Mouse (Mus musculus) stomach, embryonic 15.5 days (tissue): ENCODE results near the gene Got1. TPM values are rescaled to one million over a fixed set of nuclear protein-coding genes. Genes with fewer than 3 reads are reported as not detected.

Experiments used
- ATAC-seq: fragments of 200-750 bp; cut with Nextera tagmentation; 2 replicates; pipeline ENCODE4 v1.8.0; 2017; ENCODE audit warnings: low read depth, moderate number of reproducible peaks, moderate TSS enrichment; ENCODE audit not compliant: insufficient read depth, low FRiP score
- H3K27ac ChIP-seq: fragments of 300-500 bp; sonication (generic); 2 replicates; pipeline ENCODE4 v1.5.1; 2015; ENCODE audit warnings: mild to moderate bottlenecking, inconsistent platforms
- H3K27me3 ChIP-seq: fragments of 300-500 bp; sonication (generic); replicated peaks from 2 replicates; pipeline ENCODE4 v1.6.1; 2015; ENCODE audit warnings: inconsistent platforms
- H3K36me3 ChIP-seq: fragments of 300-500 bp; sonication (generic); 2 replicates; pipeline ENCODE4 v1.6.1; 2015; ENCODE audit warnings: inconsistent platforms
- H3K4me1 ChIP-seq: fragments of 300-500 bp; sonication (generic); 2 replicates; pipeline ENCODE4 v1.6.1; 2015; ENCODE audit warnings: inconsistent platforms
- H3K4me2 ChIP-seq: fragments of 300-500 bp; sonication (generic); 2 replicates; pipeline ENCODE4 v1.6.1; 2015; ENCODE audit warnings: mild to moderate bottlenecking, inconsistent platforms
- H3K4me3 ChIP-seq: fragments of 300-500 bp; sonication (generic); replicated peaks from 2 replicates; pipeline ENCODE4 v1.5.1; 2015; ENCODE audit warnings: inconsistent platforms
- H3K9ac ChIP-seq: fragments of 300-500 bp; sonication (generic); 2 replicates; pipeline ENCODE4 v1.6.1; 2015; ENCODE audit warnings: inconsistent platforms
- H3K9me3 ChIP-seq: fragments of 300-500 bp; sonication (generic); 2 replicates; pipeline ENCODE4 v1.6.1; 2016; ENCODE audit warnings: inconsistent platforms
- WGBS: fragments of 180-500 bp; shearing (Covaris S2); methylation state at CpG from one replicate; pipeline ENCODE4 v1.1.7; 2015; 5-methylcytosine and 5-hydroxymethylcytosine counted together
- polyA plus RNA-seq: library from polyadenylated mRNA; unstranded; fragments of >200 nt; fragmentation: Nextera tagmentation; extraction: Ambion mirVana; gene quantifications from 2 replicates; pipeline ENCODE4 v1.2.1, GENCODE M21; 2015

Gene Got1
- polyA plus RNA-seq, 1 experiment from 2014 or later, result 33.7 TPM

DNA sequence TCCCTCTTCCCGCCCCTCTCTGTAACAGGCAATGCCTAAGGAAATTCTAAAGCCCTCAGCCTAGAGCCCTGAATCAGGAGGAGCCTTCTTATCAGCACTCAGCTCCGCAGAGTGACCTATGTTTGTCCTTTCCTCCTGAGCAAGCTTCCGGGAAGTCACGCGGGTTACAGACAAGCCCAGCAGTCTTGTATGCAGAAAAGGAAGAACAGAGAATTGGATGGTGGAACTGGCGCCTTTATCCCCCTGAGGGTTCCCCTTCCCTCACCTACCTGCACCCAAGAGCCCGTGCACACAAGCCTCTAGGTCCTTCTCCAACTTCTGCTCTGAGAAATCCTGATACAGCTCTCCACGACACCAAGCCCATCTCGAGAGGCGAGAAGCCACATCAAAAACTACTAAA lies 4.0 kb downstream of the Got1 start:
- 38% methylated on average over 9 of the region's 10 CpGs for WGBS
- H3K9ac ChIP-seq, result no peak overlapping the region
- H3K4me2 ChIP-seq, result no peak overlapping the region
- ATAC-seq, result no peak
- peaks cover 14% of the 10 kb centered on the region; the same call in 1 of the 2 replicates for H3K4me1 ChIP-seq
- H3K27me3 ChIP-seq, result no peaks in the 10 kb centered on the region
- H3K4me3 ChIP-seq, result no peak overlapping the region
- no peaks in the 10 kb centered on the region for H3K36me3 ChIP-seq
- H3K27ac ChIP-seq, result no peak overlapping the region
- no peaks in the 10 kb centered on the region for H3K9me3 ChIP-seq

DNA sequence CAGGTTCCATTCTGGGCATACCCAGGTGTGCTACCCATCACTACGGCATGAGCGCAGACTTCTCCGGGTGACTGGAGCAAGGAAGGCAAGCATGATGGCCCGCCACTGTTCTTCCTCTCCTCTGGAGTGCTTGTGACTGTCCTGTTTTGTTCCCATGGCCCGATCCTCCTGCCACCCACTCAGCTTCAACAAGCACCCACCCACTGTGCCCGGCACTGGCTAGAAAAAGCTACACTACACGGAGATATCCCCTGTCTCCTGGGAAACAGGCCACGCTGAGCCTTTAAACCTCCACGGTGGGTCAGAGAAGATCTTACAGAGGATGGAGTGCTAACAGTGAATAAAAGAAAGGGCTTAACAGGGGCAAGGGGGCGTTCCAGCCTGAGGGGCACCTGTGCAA lies 5.2 kb downstream of the Got1 start:
- H3K4me1 ChIP-seq, result peaks cover 8% of the 10 kb centered on the region; the same call in 1 of the 2 replicates
- H3K4me2 ChIP-seq, result no peak overlapping the region
- H3K36me3 ChIP-seq, result no peaks in the 10 kb centered on the region
- no peak for ATAC-seq
- no peak overlapping the region for H3K9ac ChIP-seq
- no peaks in the 10 kb centered on the region for H3K9me3 ChIP-seq
- 91% methylated on average over 10 of the region's 10 CpGs for WGBS
- H3K4me3 ChIP-seq, result no peak overlapping the region
- H3K27ac ChIP-seq, result no peak overlapping the region
- no peaks in the 10 kb centered on the region for H3K27me3 ChIP-seq

DNA sequence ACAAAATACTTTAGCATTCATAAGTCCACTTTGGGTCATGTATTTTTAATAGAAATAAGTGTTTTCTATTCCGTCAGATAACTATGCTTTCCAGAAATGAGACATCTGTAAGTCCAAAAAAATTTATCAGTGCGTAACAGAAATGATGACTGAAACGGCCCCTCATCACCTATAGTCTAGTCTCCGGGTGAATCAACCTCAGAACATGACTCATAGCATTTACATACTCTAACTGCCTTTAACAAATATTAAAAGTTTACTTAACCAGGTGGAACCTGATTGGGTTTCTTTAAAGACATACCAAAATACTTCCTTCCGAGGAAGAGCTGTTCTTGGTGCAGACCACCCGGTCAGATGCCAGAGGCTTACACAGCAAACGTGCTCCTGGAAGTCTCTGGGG lies 6.1 kb downstream of the Got1 start:
- Histone ChIP-seq H3K36me3 (no peaks in the 10 kb centered on the region), H3K4me1 (peaks cover 2% of the 10 kb centered on the region; the same call in 1 of the 2 replicates), H3K9me3 (no peaks in the 10 kb centered on the region), H3K27me3 (no peaks in the 10 kb centered on the region), H3K9ac (no peak overlapping the region), H3K27ac (no peak overlapping the region), H3K4me2 (no peak overlapping the region), H3K4me3 (no peak overlapping the region)
- no peak for ATAC-seq
- 68% methylated on average over 7 of the region's 7 CpGs for whole genome bisulfite sequencing

DNA sequence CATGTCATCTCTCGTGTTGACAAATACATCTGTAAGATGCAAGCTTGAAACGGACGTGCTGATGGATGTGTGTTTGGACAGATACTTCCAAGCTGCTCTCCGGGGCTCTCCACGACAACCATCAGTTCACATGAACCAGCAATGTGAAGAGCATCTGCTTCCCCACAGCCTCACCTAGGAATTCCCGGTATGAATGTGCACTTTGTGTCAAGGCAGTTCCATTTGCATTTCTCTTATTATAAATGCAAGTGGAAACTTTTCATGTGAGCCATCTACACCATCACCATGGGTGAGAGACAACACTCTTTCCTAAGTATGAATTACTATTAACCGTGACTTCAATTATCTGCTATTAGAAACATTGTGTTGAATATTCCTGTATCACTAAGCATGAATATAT lies 6.6 kb downstream of the Got1 start:
- H3K27me3 ChIP-seq, result no peaks in the 10 kb centered on the region
- H3K4me2 ChIP-seq, result no peak overlapping the region
- H3K36me3 ChIP-seq, result no peaks in the 10 kb centered on the region
- peaks cover 2% of the 10 kb centered on the region; the same call in 1 of the 2 replicates for H3K4me1 ChIP-seq
- no peaks in the 10 kb centered on the region for H3K9me3 ChIP-seq
- no peak overlapping the region for H3K9ac ChIP-seq
- WGBS, result 60% methylated on average over 7 of the region's 7 CpGs
- H3K4me3 ChIP-seq, result no peak overlapping the region
- no peak overlapping the region for H3K27ac ChIP-seq
- ATAC-seq, result no peak

DNA sequence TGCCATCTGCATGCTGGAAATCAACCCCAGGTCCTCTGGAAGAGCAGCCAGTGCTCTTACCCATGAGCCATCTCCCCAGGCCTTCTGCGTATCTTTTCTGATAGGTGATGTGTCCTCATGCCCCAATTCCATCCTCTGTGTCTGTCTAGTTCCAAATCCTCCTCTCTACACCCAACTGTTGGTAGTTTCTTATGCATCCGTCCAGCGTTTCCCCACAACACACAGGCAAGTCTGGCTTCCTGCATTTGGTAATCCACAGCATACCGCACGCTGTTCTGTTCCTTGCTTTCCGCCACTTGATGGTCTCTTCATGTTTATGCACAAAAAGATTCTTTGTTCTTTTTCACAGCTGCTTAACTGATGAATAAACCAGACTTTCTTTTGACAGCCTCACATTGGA lies 7.1 kb downstream of the Got1 start:
- H3K9me3 ChIP-seq, result no peaks in the 10 kb centered on the region
- peaks cover 2% of the 10 kb centered on the region; the same call in 1 of the 2 replicates for H3K4me1 ChIP-seq
- no peaks in the 10 kb centered on the region for H3K27me3 ChIP-seq
- ATAC-seq, result no peak
- no peaks in the 10 kb centered on the region for H3K36me3 ChIP-seq
- H3K9ac ChIP-seq, result no peak overlapping the region
- H3K27ac ChIP-seq, result no peak overlapping the region
- H3K4me3 ChIP-seq, result no peak overlapping the region
- H3K4me2 ChIP-seq, result no peak overlapping the region
- WGBS, result 80% methylated on average over 6 of the region's 6 CpGs

DNA sequence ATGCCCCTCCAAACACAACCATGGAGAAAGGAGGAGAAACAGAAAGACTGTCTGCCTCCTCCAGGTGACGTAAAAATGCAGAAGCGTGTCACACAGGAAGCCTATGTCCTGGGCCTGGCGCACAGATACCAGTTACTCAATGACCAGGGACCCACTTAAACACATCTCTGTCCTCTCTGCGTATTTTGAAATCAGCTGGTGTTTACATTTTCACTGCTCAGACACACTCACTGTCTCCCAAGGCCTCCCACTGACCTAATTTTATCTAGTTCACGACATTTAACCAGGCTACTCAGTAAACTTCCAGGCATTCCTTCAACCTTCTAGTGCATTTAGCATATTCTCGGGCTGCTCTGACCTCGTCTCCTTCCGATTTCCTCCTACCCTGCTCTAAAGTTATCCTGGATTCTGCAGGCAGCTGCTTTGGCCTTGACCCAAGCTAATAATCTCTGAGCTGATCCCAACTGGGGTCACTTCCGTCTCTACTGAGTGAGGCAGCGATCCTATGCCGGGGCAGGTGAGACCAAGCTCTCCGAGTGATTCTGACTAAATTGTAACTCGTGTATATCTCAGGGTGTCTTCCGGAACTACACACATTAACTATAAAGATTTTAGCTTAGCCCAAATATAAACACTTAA lies 7.9 kb downstream of the Got1 start:
- Histone ChIP-seq H3K9ac (no peak overlapping the region), H3K27me3 (no peaks in the 10 kb centered on the region), H3K36me3 (0 out of 2 replicates have a peak, but pooled peaks cover 2% of the 10 kb centered on the region), H3K9me3 (no peaks in the 10 kb centered on the region), H3K4me3 (no peak overlapping the region), H3K4me1 (peaks cover 2% of the 10 kb centered on the region; the same call in 1 of the 2 replicates), H3K4me2 (no peak overlapping the region), H3K27ac (no peak overlapping the region)
- no peak for ATAC-seq
- WGBS, result 58% methylated on average over 14 of the region's 14 CpGs

DNA sequence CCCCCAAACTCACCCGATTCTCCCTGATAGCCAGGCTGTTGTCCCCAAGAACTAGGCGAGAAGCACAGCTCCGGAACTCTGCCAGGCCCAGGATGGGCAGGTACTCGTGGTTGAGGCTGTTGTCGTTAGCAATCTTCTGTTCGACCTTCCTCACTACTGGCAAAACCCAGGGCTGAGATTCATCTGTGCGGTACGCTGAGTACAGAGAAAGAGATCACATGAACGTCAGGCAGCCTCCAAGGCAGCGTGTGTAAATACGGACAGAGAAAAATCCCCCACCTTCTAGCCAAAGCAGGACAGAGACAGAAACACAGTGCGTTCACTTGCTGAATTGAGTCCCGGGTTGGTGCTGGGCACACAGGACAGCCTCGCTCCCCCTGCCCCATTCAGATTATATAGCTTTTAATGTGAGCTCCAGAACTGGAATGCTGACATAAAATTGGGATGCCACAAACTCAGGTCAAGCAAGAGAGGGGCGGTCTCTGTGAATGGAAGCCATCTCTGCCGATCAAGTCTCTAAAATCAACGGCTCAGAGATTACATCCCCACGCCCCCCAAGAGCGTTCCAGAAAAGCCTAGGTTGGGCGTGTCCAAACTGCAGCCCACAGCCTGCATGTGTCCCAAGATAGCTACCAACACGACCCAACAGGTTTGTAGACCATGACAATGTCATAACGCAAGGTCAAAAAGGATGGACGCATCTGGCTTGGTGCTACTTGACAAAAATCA lies 8.6 kb downstream of the Got1 start:
- H3K36me3 ChIP-seq, result 0 out of 2 replicates have a peak, but pooled peaks cover 3% of the 10 kb centered on the region
- WGBS, result 87% methylated on average over 23 of the region's 23 CpGs
- H3K4me1 ChIP-seq, result peaks cover 6% of the 10 kb centered on the region; the same call in 1 of the 2 replicates
- no peak overlapping the region for H3K4me2 ChIP-seq
- no peak for ATAC-seq
- H3K27ac ChIP-seq, result no peak overlapping the region
- H3K27me3 ChIP-seq, result no peaks in the 10 kb centered on the region
- H3K9ac ChIP-seq, result no peak overlapping the region
- no peak overlapping the region for H3K4me3 ChIP-seq
- H3K9me3 ChIP-seq, result no peaks in the 10 kb centered on the region

DNA sequence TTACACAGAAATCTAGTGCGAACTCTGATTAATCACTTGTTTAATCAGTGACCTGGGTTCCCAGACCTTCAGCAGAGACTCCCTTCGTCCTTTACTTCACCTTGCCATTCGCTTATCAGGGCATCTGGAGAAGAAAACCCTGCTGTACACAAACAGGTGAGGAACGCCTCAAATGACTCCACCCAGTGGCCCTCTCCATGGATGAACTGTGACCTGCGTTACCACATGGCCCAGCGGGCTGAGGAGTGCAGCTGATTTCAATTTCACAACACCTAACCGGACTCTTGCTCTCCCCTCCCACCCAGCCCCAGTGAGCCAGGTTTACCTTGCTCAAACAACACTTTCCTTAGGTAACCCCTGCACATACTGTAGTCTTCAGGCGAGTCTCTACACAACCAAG lies 10.5 kb downstream of the Got1 start:
- Histone ChIP-seq H3K9me3 (no peaks in the 10 kb centered on the region), H3K36me3 (0 out of 2 replicates have a peak, but pooled peaks cover 3% of the 10 kb centered on the region), H3K27ac (no peak overlapping the region), H3K4me3 (no peak overlapping the region), H3K27me3 (no peaks in the 10 kb centered on the region), H3K9ac (no peak overlapping the region), H3K4me1 (0 out of 2 replicates have a peak, but pooled peaks cover 3% of the 10 kb centered on the region), H3K4me2 (no peak overlapping the region)
- peak; percentile 63; the same call in 1 of the 2 replicates for ATAC-seq
- WGBS, result 67% methylated on average over 8 of the region's 8 CpGs

DNA sequence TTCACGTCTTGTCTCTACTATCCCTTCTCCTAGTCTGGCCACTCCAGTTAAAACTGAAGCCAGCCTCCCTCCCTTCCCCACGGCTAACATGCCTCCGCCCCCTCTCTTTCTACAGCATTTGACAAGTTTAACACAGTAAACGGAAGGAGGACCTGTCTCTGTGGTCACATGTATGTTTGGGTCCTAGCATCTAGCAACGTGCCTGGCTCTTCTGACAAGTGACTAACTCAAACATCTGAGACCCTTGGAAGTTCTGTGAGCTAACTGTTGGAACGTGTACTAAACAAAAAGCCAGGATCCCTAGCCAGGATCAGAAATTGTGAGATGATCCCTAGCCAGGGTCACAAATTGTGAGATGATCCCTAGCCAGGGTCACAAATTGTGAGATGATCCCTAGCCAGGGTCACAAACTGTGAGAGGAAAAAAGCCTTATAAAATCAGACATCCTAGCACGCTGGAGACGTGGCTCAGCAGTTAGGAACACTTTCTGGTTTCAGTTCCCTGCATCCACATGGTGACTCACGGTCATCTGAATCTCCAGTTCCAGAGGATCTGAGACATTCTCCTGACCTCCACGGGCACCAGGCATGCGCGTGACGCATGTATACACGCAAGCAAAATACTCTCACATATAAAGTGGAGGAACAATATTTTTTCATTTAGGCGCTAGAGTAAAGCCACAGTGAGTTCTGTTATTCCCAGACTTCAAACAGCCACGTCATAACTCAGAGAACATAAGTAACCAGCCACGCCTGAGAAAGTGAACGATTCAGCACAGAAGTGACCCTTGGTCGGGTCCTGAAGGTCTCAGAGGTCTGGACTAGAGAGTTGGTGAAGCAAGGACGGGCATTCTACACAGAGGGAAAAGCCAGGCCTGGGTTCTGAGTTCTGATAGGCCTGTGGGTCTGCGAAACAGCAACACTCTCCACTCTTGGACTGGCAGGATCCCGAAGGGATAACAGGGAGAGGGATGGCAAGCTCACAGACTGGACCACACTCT lies 12.5 kb downstream of the Got1 start:
- H3K4me2 ChIP-seq, result no peak overlapping the region
- no peaks in the 10 kb centered on the region for H3K9me3 ChIP-seq
- no peak for ATAC-seq
- no peaks in the 10 kb centered on the region for H3K27me3 ChIP-seq
- H3K4me3 ChIP-seq, result no peak overlapping the region
- no peak overlapping the region for H3K27ac ChIP-seq
- 0 out of 2 replicates have a peak, but pooled peaks cover 3% of the 10 kb centered on the region for H3K36me3 ChIP-seq
- WGBS, result 77% methylated on average over 22 of the region's 22 CpGs
- H3K9ac ChIP-seq, result no peak overlapping the region
- H3K4me1 ChIP-seq, result 0 out of 2 replicates have a peak, but pooled peaks cover 3% of the 10 kb centered on the region

DNA sequence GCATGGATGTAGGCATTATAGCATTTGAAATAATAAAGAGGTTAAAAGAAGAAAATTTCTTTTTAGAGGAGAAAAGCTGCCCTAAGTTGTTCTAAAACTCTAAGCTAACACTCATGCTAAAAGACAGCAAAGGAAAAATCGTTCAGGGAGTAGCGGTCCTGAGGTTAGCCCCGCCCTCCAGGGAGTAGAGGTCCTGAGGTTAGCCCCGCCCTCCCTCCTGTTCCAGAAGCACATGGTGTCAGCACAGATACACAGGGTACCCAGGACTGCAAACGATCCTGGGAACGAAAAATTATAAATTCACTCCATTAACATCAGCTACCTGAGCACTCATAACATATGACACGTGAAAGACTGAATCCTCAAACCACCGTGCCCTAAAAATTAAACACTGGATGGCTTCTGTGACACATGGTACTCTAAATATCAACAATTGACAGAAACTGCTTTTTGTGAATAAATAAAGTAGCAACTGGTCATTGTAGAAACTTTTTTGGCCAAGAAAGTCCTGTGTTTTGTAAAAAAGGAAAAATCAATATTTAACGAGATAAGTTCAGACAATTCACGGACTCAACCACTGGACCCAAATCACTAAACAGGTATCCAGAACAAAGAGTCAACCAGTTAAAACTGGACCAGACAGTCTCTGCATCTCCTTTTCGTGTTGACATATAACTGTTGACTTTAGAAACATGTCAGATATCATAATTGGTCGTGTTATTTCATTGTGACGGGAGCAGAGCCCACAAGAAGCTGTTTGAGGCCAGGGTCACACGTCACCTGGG lies 13.8 kb downstream of the Got1 start:
- 76% methylated on average over 14 of the region's 14 CpGs for WGBS
- Histone ChIP-seq H3K4me3 (no peak overlapping the region), H3K27ac (no peak overlapping the region), H3K9ac (no peak overlapping the region), H3K4me1 (0 out of 2 replicates have a peak, but pooled peaks cover 3% of the 10 kb centered on the region), H3K9me3 (no peaks in the 10 kb centered on the region), H3K36me3 (0 out of 2 replicates have a peak, but pooled peaks cover 3% of the 10 kb centered on the region), H3K27me3 (no peaks in the 10 kb centered on the region), H3K4me2 (no peak overlapping the region)
- no peak for ATAC-seq

DNA sequence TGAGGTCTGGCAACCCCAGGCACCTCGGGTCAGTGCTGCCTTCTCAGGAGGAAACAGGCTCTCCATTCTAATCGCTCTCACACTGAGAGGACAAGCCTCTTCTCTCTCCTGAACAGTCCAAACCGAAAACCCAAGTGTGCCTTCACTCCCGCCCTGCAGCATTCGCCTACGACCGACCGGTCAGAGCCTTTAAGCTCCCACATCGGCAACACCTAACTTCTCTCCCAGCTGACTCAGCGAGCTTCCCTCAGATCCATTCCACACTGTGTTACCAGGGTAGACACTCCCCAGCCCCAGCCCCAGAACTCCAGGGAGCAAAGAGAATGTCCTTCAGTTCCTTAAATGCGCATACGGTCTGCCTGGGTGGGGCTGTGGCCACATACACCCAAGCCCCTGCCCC lies 19.0 kb downstream of the Got1 start:
- Histone ChIP-seq H3K9ac (no peak overlapping the region), H3K4me2 (no peak overlapping the region), H3K36me3 (peaks cover 4% of the 10 kb centered on the region; the same call in 1 of the 2 replicates), H3K4me3 (no peak overlapping the region), H3K27me3 (no peaks in the 10 kb centered on the region), H3K4me1 (no peaks in the 10 kb centered on the region), H3K27ac (no peak overlapping the region), H3K9me3 (no peaks in the 10 kb centered on the region)
- no peak for ATAC-seq
- WGBS, result 89% methylated on average over 12 of the region's 12 CpGs
